Mouse (Mus musculus) intestine, postnatal 0 days (tissue): ENCODE measurements around the gene Hpd. TPM values are rescaled to one million over a fixed set of nuclear protein-coding genes. Genes with fewer than 3 reads are reported as not detected.

Source experiments
- ATAC-seq: fragments of 200-750 bp; cut with Nextera tagmentation; 2 replicates; pipeline ENCODE4 v1.8.0; 2017; ENCODE audit warnings: mild to moderate bottlenecking, moderate TSS enrichment, moderate library complexity
- H3K27ac ChIP-seq: fragments of 300-500 bp; sonication (generic); 2 replicates; pipeline ENCODE4 v1.5.1; 2014; ENCODE audit warnings: mild to moderate bottlenecking, low read depth, low read length, moderate library complexity
- H3K27me3 ChIP-seq: fragments of 300-500 bp; sonication (generic); replicated peaks from 2 replicates; pipeline ENCODE4 v1.6.1; 2014; ENCODE audit warnings: low read length, mixed read lengths; ENCODE audit not compliant: control insufficient read depth, insufficient read depth
- H3K36me3 ChIP-seq: fragments of 300-500 bp; sonication (generic); 2 replicates; pipeline ENCODE4 v1.6.1; 2014; ENCODE audit warnings: mild to moderate bottlenecking, moderate library complexity; ENCODE audit not compliant: control insufficient read depth, insufficient read depth
- H3K4me1 ChIP-seq: fragments of 300-500 bp; sonication (generic); replicated peaks from 2 replicates; pipeline ENCODE4 v1.6.1; 2014; ENCODE audit warnings: antibody characterized with exemption, low read length, mixed read lengths; ENCODE audit not compliant: control insufficient read depth, insufficient read depth
- H3K4me2 ChIP-seq: fragments of 300-500 bp; sonication (generic); replicated peaks from 2 replicates; pipeline ENCODE4 v1.6.1; 2014; ENCODE audit warnings: low read depth, mild to moderate bottlenecking, moderate library complexity
- H3K4me3 ChIP-seq: fragments of 300-500 bp; sonication (generic); 2 replicates; pipeline ENCODE4 v1.5.1; 2014; ENCODE audit warnings: low read depth, low read length
- H3K9ac ChIP-seq: fragments of 300-500 bp; sonication (generic); 2 replicates; pipeline ENCODE4 v1.6.1; 2014; ENCODE audit warnings: mild to moderate bottlenecking, low read depth, low read length
- H3K9me3 ChIP-seq: fragments of 300-500 bp; sonication (generic); 2 replicates; pipeline ENCODE4 v1.6.1; 2016; ENCODE audit warnings: mixed run types; ENCODE audit not compliant: control insufficient read depth
- CTCF ChIP-seq: sonication (generic); IDR thresholded peaks from 2 replicates; pipeline ENCODE4 v1.5.1; 2016; ENCODE audit warnings: low read depth, mild to moderate bottlenecking, control low read depth, antibody characterized with exemption, moderate library complexity
- WGBS: fragments of 180-500 bp; shearing (Covaris S2); extraction: QIAGEN DNeasy Blood & Tissue Kit; methylation state at CpG from one replicate; pipeline ENCODE4 v1.1.7; 2014; 5-methylcytosine and 5-hydroxymethylcytosine counted together
- polyA plus RNA-seq: library from polyadenylated mRNA; unstranded; fragments of >200 nt; fragmentation: Nextera tagmentation; extraction: Ambion mirVana; gene quantifications from 2 replicates; pipeline ENCODE4 v1.2.1, GENCODE M21; 2015

Hpd gene
- polyA plus RNA-seq, 1 experiment from 2014 or later = 4.7 TPM

DNA sequence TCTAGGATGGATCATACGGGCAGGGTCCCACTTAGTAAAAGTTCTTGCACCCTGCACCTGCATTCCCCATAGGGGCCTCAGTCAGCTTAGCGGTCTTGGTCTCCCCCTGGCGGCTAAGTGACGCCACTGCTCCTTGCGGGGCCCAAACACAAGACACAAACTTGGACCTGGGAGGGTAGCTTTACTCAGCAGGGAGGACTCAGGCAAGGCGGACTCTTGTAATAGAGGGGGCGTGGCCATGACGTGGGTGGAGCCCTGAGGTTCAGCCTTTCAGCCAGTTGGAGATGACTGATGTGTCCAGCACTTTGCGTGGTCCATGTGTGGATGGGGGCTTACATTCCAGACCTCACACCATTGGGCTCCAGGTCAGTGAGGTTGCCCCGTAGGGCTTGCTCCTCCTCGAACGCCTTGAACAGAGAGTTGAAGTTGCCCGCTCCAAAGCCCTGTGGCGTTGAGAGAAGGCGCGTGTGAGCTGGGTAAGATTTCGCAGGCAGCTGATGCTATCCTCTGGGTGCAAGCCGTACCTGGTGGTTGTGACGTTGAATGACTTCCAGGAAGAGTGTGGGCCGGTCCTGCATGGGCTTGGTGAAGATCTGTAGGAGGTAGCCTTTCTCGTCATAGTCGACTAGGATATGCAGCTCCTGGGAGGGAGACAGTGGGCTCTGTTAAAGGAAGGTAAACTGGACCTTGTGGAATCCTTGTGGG, 10.7 kb downstream of the Hpd start:
- WGBS = 16% methylated on average over 22 of the region's 22 CpGs
- H3K9ac ChIP-seq = no peak overlapping the region

DNA sequence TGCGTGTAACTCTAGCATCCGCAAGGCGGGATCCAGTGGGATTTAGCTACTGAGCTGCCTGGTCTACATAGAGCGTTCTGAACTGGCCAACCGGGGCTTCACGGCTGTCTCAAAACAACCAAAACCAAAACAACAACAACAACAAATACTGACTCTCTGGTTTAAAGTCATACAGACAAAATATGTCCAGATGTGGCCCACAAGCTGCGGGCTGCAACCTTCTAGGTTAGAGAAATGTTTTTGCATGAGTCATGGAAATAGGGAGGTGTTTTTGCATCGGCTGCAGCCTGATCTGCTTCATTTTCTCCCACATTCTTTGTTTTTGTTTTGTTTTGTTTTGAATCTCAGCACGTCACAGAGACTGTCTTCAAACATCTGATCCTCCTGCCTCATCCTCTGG, 12.2 kb downstream of the Hpd start:
- Histone ChIP-seq H3K27ac (no peak overlapping the region), H3K9ac (no peak overlapping the region), H3K4me3 (no peak overlapping the region), H3K27me3 (no peaks in the 10 kb centered on the region; the same call in 1 of the 2 replicates), H3K4me2 (no peak overlapping the region), H3K9me3 (no peaks in the 10 kb centered on the region), H3K4me1 (no peaks in the 10 kb centered on the region), H3K36me3 (peaks cover 15% of the 10 kb centered on the region)
- TF ChIP-seq CTCF = no peak
- WGBS = 83% methylated on average over 9 of the region's 9 CpGs
- no peak for ATAC-seq

More for the DNA sequence above, 10.7 kb downstream of the Hpd start:
- H3K4me1 ChIP-seq = no peaks in the 10 kb centered on the region
- H3K36me3 ChIP-seq = peaks cover 1% of the 10 kb centered on the region; the same call in 1 of the 2 replicates
- ATAC-seq = peak; percentile 75
- no peak overlapping the region for H3K27ac ChIP-seq
- H3K4me3 ChIP-seq = no peak overlapping the region
- H3K27me3 ChIP-seq = no peaks in the 10 kb centered on the region; the same call in 1 of the 2 replicates
- peak; percentile 99 for TF ChIP-seq CTCF
- no peaks in the 10 kb centered on the region for H3K9me3 ChIP-seq
- H3K4me2 ChIP-seq = peak overlapping the region; percentile 55

DNA sequence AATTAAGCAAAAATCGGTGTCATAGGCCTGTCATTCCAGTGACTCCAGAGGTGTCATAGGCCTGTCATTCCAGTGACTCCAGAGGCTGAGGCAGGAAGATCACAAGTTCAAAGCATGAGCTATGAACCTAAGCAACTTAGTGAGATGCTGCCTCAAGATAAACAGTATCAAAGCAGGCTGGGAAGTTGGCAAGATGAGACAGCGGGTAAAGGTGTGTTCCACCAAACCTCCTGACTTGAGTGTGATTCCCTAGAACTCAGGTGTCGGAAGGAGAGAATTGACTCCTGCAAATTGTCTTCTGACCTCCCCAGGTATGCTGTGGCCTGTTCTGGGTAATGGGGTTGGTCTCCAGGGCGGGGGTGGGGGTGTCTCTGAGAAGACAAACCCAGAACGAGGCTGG, 13.2 kb downstream of the Hpd start, which contains the start of gene Psmd9:
Gene Psmd9 (plus strand): TSS at position 130 of the 400 bp plus-strand sequence.
- TF ChIP-seq CTCF = no peak
- Histone ChIP-seq H3K36me3 (peaks cover 20% of the 10 kb centered on the region), H3K9me3 (no peaks in the 10 kb centered on the region), H3K4me2 (no peak within 1 kb of the TSS), H3K9ac (no peak within 1 kb of the TSS), H3K4me1 (no peaks in the 10 kb centered on the region), H3K4me3 (no peak within 1 kb of the TSS), H3K27ac (no peak within 1 kb of the TSS), H3K27me3 (no peaks in the 10 kb centered on the region)
- WGBS = 81% methylated on average over 5 of the region's 5 CpGs
- ATAC-seq = no peak

DNA sequence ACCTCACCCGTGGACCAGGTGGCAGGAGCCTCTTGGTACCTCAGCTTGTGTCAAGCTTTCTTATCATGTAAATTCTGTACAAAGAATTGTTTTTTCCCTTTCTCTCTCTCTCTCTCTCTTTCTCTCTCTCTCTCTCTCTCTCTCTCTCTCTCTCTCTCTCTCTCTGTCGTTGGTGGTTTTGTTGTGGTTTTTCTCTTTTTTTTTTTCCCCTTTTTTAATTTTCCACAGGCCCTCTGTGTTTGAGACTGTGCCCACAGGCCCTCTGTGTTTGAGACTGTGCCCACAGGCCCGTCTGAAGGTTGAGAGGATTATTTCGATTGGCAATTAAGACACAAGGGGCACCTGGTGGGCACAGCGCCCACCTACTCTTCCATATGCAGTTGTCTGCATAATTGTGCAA, 14.9 kb downstream of the Hpd start:
- 74% methylated on average over 5 of the region's 5 CpGs for WGBS
- Histone ChIP-seq H3K36me3 (peaks cover 36% of the 10 kb centered on the region), H3K27me3 (no peaks in the 10 kb centered on the region), H3K4me2 (no peak overlapping the region), H3K27ac (no peak overlapping the region), H3K9ac (no peak overlapping the region), H3K9me3 (no peaks in the 10 kb centered on the region), H3K4me1 (no peaks in the 10 kb centered on the region), H3K4me3 (no peak overlapping the region)
- no peak for ATAC-seq
- TF ChIP-seq CTCF = no peak

DNA sequence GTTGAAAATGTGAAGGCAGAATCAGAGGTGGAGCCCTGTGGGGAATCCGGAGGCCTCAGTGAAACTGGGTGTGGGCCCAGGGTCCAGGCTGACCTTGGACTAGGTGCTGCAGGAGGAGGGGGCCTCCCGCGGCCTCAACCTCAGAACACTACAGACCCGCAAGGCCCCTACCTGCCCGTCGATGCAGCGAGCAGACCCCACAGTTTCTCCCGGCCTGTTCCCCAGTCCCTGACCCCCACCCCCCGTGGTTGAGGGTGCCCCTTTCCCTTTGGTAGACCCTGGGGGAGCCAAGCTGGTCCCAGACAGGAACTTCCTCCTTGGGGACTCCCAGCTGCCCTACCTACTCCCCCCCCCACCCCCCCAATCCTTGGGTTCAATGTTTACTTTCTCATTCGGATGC, 16.1 kb downstream of the Hpd start:
- Histone ChIP-seq H3K9ac (no peak overlapping the region), H3K4me1 (no peaks in the 10 kb centered on the region), H3K27ac (no peak overlapping the region), H3K36me3 (peaks cover 47% of the 10 kb centered on the region), H3K9me3 (no peaks in the 10 kb centered on the region), H3K4me2 (no peak overlapping the region), H3K4me3 (no peak overlapping the region), H3K27me3 (no peaks in the 10 kb centered on the region)
- TF ChIP-seq CTCF = no peak
- no peak for ATAC-seq
- WGBS = 69% methylated on average over 10 of the region's 10 CpGs

DNA sequence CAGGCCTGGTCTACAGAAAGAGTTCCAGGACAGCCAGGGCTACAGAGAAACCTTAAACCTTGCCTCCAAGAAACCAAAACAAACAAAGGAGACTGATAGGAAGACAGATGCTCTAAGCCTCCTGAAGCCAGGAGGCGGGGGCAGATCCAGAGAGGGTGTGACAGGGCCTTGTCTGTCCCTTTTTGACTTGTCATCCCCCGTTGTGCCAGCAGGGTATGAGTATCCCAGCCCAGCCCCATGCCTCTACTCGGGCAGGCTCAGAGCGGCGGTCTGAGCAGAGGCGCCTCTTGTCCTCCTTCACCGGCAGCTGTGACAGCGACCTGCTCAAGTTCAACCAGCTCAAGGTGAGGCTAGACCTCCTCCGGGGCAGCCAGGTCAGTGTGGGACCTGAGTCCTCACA, 19.6 kb downstream of the Hpd start:
- Histone ChIP-seq H3K4me3 (no peak overlapping the region), H3K27me3 (no peaks in the 10 kb centered on the region), H3K4me2 (no peak overlapping the region), H3K4me1 (no peaks in the 10 kb centered on the region), H3K27ac (no peak overlapping the region), H3K36me3 (peaks cover 82% of the 10 kb centered on the region), H3K9ac (no peak overlapping the region), H3K9me3 (no peaks in the 10 kb centered on the region)
- ATAC-seq = peak; percentile 20; the same call in 1 of the 2 replicates
- 83% methylated on average over 9 of the region's 9 CpGs for WGBS
- TF ChIP-seq CTCF = no peak
